Comparison of ENCODE assay signal across 10 mouse cellular contexts in genomic region chr13:59853471-59853870, GRCm38 (mm10). TPM values are rescaled to one million over a fixed set of nuclear protein-coding genes. Genes with fewer than 3 reads are reported as not detected.
DNase-seq lines count a peak whose midpoint lies in the region; ATAC-seq and TF ChIP-seq lines count a peak whose summit lies in the region.
"Had no signal": no experiment of that assay in that cellular context is flagged by ENCODE, and none has a peak within 500 bp of the region (broad histone marks: within the 10 kb centered on the region; RNA-seq: fewer than 3 reads in every experiment).

No protein-coding gene starts in this region.

- intact Hi-C loops in heart, postnatal 25 days (cut with DNase I) = loop anchor here (10.0 kb wide), 2 partner anchors 321 to 481 kb away; partner anchors contain the start of gene Gas1
- intact Hi-C loops in heart, postnatal 10 days (cut with DNase I) = no loop called here

- 42% methylated on average over 9 of the region's 9 CpGs for WGBS in heart, embryonic 10.5 days
- WGBS in forebrain, postnatal 0 days = 76% methylated on average over 9 of the region's 9 CpGs

- ATAC-seq in forebrain, postnatal 0 days = no peak
- ATAC-seq: inflammation-experienced regulatory T-cells, adult 6 months had no signal

- H3ac ChIP-seq in myocyte (ENCODE audit: control insufficient read depth, insufficient read length) = no peak overlapping the region

- 0 out of 2 replicates have a peak, but pooled peaks cover 3% of the 10 kb centered on the region for H3K9me3 ChIP-seq in heart, embryonic 10.5 days
- H3K9me3 ChIP-seq in forebrain, postnatal 0 days (ENCODE audit: low read length) = no peaks in the 10 kb centered on the region

- no peak overlapping the region for H3K9ac ChIP-seq in forebrain, postnatal 0 days

- H3K4me1 ChIP-seq in heart, embryonic 10.5 days = peaks cover 10% of the 10 kb centered on the region; the same call in 1 of the 2 replicates
- no peaks in the 10 kb centered on the region for H3K4me1 ChIP-seq in forebrain, postnatal 0 days (ENCODE audit: insufficient read depth)

- H3K27me3 ChIP-seq in heart, embryonic 10.5 days (ENCODE audit: insufficient read depth, poor library complexity, severe bottlenecking) = peaks cover 7% of the 10 kb centered on the region; the same call in 1 of the 2 replicates
- H3K27me3 ChIP-seq in myocyte (ENCODE audit: control insufficient read depth, insufficient read depth, insufficient read length) = no peaks in the 10 kb centered on the region
- H3K27me3 ChIP-seq in forebrain, postnatal 0 days (ENCODE audit: insufficient read depth, low read length) = no peaks in the 10 kb centered on the region

- no peak for TF ChIP-seq CTCF in forebrain, postnatal 0 days (IDR thresholded peaks at IDR 0.05; ENCODE audit: low read depth)

- H3K36me3 ChIP-seq in heart, embryonic 10.5 days = no peaks in the 10 kb centered on the region
- no peaks in the 10 kb centered on the region for H3K36me3 ChIP-seq in myocyte (ENCODE audit: control insufficient read depth, insufficient read depth)
- H3K36me3 ChIP-seq in forebrain, postnatal 0 days (ENCODE audit: insufficient read depth) = no peaks in the 10 kb centered on the region

- peak overlapping the region; percentile 31 for H3K4me2 ChIP-seq in myocyte (ENCODE audit: low read depth)
- H3K4me2 ChIP-seq in forebrain, postnatal 0 days (ENCODE audit: low read depth) = no peak overlapping the region

- no peak for TF ChIP-seq POLR2A in myocyte (IDR thresholded peaks at IDR 0.05; ENCODE audit: insufficient read length, low read depth)

- H3K4me3 ChIP-seq in heart, embryonic 10.5 days = no peak overlapping the region
- H3K4me3 ChIP-seq in myocyte = no peak overlapping the region
- no peak overlapping the region for H3K4me3 ChIP-seq in forebrain, postnatal 0 days (ENCODE audit: low read depth, low read length)

- no peaks in the 10 kb centered on the region for H3K79me2 ChIP-seq in myocyte (ENCODE audit: control insufficient read depth, insufficient read depth)

- DNase-seq in heart, embryonic 10.5 days (ENCODE audit: low spot score) = no peak
- DNase-seq in heart, postnatal 25 days (ENCODE audit: low spot score) = no peak
- DNase-seq in adrenal gland, postnatal 25 days = peak; percentile 53
- DNase-seq in heart, postnatal 10 days = peak; percentile 33 to 47
- DNase-seq in frontal cortex, adult 2 months (ENCODE audit: extremely low spot score in 1 of 2, low spot score in 1 of 2) = no peak
- no peak for DNase-seq in forebrain, postnatal 0 days
- DNase-seq in cerebellum, adult 11 months = no peak
- DNase-seq: thymus, postnatal 36 days had no signal

- H3K27ac ChIP-seq in heart, embryonic 10.5 days = 0 out of 2 replicates have a peak overlapping the region, but pooled peaks have one; percentile 3
- no peak overlapping the region for H3K27ac ChIP-seq in forebrain, postnatal 0 days (ENCODE audit: low read depth, low read length)

TF ChIP-seq in myocyte, 11 proteins besides CTCF, POLR2A, EP300 and RAD21:
- TF ChIP-seq POLR2AphosphoS2 (IDR thresholded peaks at IDR 0.05; ENCODE audit: insufficient read length, low read depth) = no peak
- TF ChIP-seq E2F4 (IDR thresholded peaks at IDR 0.05; ENCODE audit: insufficient read depth) = no peak
- no peak for TF ChIP-seq CEBPB (IDR thresholded peaks at IDR 0.05; ENCODE audit: insufficient read depth, poor library complexity, severe bottlenecking)
- TF ChIP-seq TCF12 (IDR thresholded peaks at IDR 0.05; ENCODE audit: insufficient read depth, poor library complexity, severe bottlenecking) = no peak
- TF ChIP-seq MYOD1 (IDR thresholded peaks at IDR 0.05; ENCODE audit: control insufficient read depth in 1 of 3, insufficient read length in 2 of 3, low read depth in 2 of 3) = peak in 1 of 3 experiments; percentile 30
- peak in 1 of 3 experiments; percentile 33 for TF ChIP-seq MYOG (IDR thresholded peaks at IDR 0.05; ENCODE audit: control insufficient read depth in 1 of 3, insufficient read depth in 1 of 3, insufficient read length in 2 of 3, low read depth in 2 of 3)
- TF ChIP-seq MAX (IDR thresholded peaks at IDR 0.05; ENCODE audit: low read depth) = no peak

RNA-seq across cellular contexts. Expression of gene Tut7, which starts 30.5 kb away (rescaled TPM):
- polyA plus RNA-seq in heart, embryonic 10.5 days (2016; fragmentation: Nextera tagmentation; extraction: Ambion mirVana) = 37.2 and 39.6 TPM in 2 replicates
- 10 to 100 TPM; 41.4 to 41.9 TPM for total RNA-seq in heart, postnatal 25 days (2021)
- total RNA-seq in adrenal gland, postnatal 25 days (2021) = 59.2 and 76.0 TPM in 2 replicates
- 10 to 100 TPM; 51.2 to 53.3 TPM for total RNA-seq in heart, postnatal 10 days (2021)
- 17.8 TPM for polyA plus RNA-seq in myocyte (2012; fragmentation: generic; extraction: Trizol)
- 39.1 and 46.3 TPM in 2 replicates for polyA plus RNA-seq in frontal cortex, adult 2 months (2012; rRNA removed)
- total RNA-seq in forebrain, postnatal 0 days (2014; rRNA removed) = 42.3 and 51.2 TPM in 2 replicates
- polyA plus RNA-seq in forebrain, postnatal 0 days (2015; fragmentation: Nextera tagmentation; extraction: Ambion mirVana) = 26.8 and 36.8 TPM in 2 replicates

Comparison
In these comparisons a context has a peak if more than half of its experiments do, and no peak if none do; other contexts are left out.
1. DNase-seq: peak in adrenal gland, postnatal 25 days (single experiment) and heart, postnatal 10 days (2 of 2); none in heart, embryonic 10.5 days (single experiment), heart, postnatal 25 days (single experiment), frontal cortex, adult 2 months (0 of 2), forebrain, postnatal 0 days (single experiment) and cerebellum, adult 11 months (single experiment).